Mouse (Mus musculus): ENCODE results near the gene Gabbr2.

Gene Gabbr2

DNA sequence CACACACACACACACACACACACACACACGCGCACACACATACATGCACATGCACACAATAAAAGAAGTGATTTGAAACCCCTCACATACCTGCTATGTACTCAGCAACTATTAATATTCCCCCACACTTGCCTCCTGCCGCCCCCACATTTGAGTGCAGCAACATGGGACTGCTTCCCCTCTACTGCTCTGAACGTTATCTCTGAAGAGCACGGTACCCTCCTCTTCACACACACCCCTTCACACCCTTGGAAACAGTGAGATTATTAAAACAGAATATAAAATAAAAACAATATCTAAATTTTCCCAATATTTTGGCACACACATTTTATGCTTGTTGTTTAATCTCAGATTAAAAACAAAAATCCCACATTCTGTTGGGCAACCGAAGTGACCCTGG, 77.1 kb downstream of the Gabbr2 start:
- no peak for DNase-seq

DNA sequence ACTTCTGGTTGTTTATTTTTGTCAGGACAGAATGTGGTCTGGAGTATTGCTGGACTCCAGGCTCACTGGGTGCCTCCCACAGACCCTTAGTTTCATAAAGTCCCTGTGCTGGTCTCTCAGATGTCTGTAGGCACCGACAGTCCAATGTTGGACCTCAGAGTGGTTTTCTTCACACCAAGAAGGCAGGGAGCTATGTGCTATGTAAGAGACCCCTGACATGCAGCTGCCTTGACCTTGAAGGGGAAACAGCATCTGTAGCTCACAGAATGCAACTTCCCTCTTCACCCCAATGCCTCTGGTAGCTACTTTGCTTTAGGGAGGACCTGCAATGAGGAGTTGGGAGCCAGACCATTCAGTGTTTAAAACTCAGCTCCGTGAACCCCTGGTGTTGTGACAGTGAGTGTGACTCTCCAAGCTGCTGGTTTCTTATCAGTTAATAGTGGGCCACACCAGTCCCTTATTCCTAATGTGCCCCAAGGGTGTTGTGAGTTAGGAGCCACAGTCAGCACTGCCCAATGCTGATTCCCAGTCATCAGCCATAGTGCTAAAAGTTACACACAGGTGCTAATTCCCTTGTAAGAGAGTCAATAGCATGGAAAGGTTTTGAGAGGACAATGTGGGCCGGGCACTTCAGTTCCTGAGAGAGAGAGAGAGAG, 85.5 kb downstream of the Gabbr2 start:
- DNase-seq = no peak

DNA sequence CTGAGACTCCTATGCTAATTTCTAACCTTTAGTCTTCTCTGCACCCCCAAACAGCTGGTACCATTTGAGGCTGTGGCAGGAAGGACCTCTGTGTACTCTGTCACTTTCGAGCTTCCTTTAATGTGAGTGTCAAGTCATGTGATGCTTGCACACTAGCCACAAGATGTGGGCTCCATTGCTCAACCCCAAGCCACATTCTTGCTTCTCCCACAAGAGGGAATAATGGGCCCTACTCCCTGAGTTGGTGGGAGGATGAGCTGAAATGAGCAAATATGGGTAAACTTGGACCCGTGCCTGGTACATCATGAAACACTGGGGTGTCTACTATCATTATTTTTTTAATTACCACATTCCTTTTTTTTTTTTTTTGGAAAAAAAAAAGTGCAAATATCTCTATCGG, 86.5 kb downstream of the Gabbr2 start:
- no peak for DNase-seq

DNA sequence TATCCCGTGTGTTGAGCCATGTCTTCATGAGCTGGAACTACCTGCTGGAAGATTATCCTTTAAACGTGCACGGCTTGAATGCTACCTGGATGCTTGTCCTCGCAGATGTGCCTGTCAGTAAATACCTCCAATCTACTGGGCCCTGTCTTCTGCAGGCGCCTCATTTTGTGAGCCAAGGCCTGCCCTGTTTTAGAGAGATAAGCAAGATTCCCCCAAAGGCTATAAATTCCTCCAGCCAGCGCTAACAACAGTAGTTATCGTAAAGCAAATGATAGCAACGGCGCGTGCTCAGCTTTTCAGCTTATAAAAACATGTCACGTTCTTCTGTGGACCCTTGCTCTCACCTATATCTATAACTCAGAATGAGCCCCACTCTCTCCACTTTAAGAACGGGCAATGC, 87.5 kb downstream of the Gabbr2 start:
- DNase-seq = no peak

DNA sequence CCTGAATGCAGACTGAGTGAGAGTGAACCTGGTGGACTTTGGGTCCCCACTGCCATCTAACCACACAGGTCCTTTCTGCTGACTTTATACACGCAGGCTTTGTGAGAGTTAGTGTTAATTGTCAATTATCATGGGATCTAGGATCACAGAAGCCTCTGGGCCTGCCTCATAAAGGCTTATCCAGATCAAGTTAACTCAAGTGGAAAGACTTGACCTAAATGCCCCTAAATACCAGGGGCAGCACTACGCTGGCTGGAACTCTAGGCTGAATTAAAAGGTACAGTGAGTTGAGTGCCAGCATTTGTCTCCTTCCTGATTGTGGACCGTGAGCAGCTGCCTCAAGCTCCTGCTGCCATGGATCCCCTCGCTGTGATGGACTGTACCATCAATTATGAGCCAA, 93.1 kb downstream of the Gabbr2 start:
- DNase-seq = no peak

DNA sequence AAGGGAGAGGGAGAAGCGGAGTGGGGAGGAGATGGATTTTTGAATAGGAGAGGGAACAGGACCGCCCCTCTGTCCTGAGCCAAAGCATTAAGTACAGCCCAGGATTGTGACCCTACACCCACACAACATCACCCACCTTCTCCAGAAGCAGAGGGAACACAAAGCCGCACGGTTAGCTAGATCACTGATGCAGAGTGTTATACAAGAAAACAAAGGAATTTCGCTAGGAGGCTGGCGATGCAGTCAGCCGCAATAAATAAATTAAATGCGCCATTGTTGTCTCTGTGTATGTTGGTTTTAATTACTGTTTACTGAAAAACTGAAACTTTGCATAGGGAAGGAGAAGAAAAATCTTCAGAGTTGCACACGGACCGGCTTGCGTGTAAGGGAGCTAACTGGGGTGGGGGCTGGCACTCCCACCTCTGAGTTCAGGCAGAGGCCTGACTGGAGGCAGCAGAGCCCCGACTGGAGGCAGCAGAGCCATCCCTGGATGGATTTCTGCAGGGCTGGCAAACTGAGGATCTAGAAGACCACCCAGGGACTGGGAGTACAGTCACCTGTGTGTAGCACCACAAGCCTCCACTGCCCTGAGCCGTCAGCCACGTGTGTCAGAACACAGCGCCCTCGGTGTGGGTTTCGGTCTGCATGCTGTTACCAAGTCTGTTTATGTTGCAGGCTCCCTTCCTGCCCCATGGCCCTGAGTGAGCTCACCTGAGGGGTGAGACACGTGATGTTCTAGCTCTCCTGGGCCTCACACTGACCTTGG, 93.9 kb downstream of the Gabbr2 start:
- DNase-seq = no peak

DNA sequence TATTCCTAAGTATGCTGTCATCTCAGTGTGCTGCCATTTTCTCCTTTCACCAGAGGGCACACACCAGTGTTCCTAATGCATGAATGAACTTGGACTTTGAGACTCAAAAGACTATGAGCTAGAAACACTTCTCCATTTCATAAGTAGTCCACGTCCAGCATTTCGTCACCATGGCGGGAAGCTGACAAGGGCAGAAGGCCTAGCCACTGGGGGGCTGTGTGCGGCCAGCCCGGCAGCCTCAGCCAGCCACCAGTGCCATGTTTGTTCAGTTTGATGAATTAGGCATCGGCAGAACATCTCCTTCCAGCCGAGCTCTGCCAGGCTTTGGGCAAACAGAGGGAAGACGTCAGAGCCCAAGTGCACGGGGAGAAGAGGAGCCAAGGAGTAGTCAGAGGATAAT, 97.5 kb downstream of the Gabbr2 start:
- DNase-seq = no peak

DNA sequence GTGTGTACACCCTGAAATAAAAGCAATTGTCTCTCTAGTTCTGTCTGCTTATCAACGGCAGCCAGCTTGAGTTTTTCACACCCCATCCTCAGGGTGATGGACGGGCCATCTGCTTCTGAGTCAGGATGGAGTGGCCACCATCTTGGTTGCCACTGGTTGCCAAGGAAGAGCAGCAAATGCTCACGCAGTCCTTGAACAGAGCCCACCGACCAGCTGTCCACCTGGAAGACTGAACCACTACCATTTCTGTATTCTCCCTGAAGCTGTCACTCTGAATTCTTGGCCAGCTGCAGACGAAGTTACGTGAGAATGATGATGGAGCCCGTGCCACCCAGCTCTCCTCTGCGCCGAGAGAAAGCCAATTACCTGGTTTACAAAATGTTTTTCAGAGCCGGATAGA, 102.5 kb downstream of the Gabbr2 start:
- DNase-seq = no peak

DNA sequence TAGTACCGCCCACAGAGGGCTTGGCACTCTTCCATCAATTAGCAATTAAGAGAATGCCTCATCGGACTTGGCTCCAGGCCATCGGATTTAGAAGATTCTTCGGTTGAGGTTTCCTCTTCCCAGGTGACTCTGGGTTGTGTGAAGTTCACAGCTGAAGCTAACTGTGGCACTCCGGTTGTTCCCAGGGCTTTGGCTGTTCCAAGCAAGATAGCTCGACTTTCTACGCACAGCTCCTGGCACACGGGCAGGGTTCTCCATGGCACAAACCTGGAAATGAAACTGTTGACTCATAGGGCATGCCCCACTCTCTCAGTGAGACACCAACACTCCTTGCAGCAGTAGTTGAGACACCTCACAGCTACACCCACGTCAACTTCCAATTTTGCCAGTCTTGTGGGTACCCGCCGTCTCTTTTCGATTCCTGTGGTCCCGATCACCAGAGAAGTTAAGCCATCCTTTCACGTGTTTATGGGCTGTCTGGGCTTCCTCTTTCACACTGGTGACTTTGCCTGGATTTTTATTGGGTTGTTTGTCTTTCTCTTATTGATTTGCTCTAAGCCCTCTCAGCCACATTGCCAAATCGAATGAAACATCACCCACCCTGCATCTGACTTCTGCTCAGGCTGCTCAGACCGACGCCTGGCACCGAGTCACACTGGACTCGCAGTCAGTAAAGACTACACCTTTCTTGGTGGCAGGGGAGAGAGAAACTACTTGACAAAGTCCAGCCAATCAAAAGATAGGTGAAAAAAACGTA, 105.9 kb downstream of the Gabbr2 start:
- DNase-seq = no peak

DNA sequence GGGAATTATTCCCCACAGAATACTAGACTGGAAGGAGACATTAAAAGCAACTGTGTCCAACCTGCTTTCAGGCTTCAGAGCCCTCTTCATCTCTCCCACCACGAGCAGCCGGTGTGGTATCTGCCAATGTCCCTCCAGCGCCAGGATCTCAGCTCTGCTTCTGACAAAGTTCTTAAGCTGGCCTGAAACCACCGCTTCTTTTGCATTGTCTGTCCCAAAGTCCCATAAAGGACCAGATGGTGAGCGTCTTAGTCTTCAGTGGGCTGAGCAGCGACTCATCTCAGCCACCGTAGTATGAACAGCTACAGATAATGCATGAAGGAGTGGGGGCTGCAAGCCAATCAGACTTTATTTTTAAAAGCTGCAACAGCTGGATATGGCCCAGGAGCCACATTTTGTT, 107.5 kb downstream of the Gabbr2 start:
- DNase-seq = no peak

DNA sequence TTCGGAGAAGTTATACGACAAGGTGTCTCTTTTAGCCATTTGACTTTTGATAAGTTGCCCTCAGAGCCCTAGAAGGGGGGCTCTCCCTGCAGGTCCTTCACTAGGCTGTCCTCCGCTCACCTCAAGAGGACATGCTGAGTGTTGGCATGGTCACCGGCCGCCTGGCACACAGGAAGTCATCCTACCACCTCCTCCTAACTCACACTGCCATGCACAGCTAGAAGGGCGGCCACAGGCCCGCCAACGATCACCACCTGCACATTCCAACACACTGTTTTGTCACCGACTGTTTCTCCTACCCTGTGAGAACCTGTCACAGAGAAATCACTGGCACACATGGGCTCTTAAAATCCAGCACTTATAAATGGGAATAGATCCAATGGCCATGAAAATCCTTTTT, 108.1 kb downstream of the Gabbr2 start:
- no peak for DNase-seq

DNA sequence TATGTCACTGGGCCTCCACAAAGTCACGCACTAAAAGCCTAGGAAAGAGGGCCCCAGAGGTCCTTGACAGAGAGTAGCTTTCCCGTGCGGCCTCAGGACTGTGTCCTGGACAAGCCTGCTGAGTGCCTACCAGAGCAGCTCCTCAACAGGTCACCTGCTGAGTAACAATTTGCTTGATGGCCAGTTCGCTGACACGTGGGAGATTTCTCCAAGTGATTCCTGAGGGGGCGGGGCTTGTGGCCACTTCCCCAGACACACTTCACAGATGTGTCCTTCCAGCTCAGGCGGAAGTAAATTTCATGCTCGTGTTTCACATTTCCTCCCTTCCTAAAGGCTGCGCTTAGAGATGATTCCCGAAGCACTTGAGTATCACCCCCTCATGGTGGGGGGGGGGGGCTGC, 108.6 kb downstream of the Gabbr2 start:
- no peak for DNase-seq

DNA sequence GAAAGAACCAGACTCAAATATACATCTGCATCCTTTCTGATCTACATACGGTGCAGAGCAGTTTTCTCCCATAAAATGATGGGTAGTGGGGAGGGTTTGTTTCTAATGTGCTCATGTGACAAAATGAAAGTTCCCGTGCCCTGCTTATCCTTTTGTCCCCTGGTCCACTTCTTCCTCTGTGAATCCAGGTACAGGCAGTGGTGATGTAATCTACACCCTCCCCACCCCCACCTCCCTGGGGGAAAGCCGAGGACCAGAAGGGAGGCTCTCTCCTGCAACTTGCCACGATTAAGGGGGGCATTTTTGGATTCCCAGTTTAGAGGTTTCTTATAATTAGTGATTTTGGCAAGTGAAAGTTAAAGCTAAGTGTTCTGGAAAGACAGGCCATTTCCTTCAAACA, 110.4 kb downstream of the Gabbr2 start:
- no peak for DNase-seq

DNA sequence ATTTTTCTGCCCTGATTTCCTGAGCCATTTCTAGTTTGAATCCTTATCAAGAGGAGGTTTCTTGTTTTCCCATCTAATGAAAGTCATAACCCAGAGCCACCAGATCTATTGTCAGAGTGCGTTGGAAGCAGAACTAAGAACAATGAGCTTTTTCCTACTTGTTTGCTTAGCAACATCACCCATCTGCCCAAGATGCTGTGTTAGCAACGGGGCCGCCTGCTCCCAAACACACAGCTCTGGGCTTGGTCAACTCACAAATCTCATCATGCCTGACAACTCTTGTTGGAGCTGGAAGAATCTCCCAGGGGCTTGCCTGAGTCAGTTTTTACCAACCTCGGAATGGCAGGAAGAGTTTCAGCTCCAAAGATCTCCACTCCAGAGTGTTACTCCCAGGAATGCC, 111.7 kb downstream of the Gabbr2 start:
- DNase-seq = no peak

DNA sequence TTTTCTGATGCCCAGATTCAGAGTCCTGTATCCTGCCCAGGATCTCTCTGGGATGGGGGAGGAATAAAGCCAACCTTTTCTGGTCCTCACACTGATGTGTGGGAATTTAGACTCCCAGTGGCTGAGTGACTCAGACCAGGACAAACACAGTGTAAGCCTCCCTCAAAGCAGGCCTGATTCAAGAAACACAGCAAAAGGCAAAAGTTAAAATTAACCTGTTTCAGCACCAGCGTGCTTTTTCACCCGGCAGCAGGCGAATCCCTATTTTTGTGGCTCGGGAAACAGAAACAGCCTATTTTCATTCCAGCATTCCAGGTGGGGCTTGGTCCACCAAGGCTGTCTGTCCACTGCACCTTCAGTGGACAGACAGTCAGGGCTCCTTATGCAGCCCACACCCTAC, 118.9 kb downstream of the Gabbr2 start:
- DNase-seq = no peak

DNA sequence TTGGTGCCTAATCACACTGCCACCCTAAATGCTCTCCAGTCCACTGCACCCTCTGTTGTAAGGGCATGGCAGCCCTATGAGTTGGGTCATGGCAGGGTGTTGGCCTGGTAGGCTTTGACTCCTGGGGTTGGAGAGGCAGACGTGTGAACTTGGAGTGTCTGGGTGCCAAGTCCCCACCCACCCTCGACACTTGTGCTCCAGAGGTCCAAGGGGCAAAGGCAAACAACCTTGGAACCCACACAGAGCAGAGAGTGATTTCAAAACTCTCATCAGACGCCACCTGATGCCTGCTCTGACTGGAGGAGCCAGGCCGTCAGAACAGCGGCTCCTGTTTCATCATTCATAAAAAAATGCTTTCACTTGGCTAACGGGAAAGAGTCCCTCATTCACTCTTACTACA, 121.5 kb downstream of the Gabbr2 start:
- no peak for DNase-seq

DNA sequence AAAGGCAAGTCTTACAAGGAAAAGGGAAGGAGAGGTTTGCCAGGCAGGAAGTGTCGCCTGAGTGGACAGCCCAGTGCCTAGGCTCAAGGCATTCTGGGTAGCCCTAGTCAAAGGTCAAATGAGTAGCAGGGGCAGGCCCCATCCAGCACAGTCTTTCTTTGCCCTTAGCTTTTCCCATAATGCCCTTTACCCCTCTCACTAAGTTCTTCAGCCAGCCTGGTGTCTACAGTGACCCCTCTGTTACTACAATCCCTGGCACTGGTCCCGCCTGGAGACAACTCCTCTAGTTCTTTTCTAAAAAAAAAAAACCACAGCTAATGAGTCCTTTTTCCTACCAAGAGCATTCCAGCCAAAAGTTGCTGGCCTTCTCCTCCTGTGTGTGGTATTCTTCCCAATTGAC, 122.3 kb downstream of the Gabbr2 start:
- DNase-seq = no peak

DNA sequence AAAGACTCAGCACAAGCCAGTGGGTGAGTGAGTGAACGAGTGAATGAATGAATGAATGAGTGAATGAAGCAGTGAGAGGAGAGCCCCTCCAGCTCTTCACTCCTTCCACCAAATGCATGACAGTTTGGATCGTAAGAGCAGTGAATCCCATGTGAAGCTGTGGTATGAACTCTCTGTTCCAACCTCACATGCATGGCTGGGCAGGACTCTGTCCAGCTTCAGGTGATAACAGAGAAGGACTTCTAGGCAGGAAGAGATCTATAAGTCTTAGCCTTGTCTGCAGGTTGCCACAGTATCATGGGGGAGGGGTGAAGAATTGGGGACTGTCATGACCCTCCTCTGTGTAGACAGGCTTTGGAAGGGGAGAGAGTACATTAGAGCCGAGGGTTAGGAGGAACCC, 122.8 kb downstream of the Gabbr2 start:
- DNase-seq = no peak

DNA sequence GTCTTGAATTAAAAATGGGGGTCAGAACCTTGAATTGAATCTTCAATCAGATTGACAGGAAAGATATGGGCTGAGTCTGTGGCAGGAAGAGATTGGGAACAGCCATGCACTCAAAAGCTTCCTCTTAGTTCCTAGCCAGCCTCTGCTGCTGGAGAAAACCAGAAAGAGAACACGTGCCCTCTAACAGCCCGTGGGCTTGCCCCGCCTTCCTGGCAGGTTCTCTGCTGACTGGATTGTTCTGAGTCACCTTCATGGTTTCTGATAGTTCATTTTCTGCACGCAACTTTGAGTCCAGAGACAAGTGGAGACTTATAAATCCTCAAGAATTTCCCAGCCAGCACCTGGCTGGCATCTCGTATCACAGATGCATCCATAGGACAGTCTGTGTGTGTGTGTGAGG, 123.5 kb downstream of the Gabbr2 start:
- peak; percentile 20 for DNase-seq

DNA sequence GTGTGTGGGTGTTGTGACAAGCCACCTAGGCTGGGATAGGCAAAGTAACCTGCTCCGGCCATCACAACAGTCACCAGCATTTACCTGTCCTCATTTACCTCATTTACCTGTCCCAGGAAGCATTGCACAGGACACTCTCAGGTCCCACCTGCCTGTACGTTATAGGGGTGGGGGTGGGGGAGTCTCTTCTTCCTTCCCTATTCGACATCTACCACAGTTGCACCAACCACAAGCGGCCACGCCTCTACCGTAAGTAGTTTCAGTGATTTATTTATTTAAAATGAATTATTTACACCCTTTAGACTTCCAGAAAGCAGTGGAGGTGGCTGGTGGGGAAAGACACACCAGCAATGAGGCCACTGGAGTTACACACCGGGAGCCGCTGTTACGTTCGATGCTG, 123.9 kb downstream of the Gabbr2 start:
- no peak for DNase-seq

DNA sequence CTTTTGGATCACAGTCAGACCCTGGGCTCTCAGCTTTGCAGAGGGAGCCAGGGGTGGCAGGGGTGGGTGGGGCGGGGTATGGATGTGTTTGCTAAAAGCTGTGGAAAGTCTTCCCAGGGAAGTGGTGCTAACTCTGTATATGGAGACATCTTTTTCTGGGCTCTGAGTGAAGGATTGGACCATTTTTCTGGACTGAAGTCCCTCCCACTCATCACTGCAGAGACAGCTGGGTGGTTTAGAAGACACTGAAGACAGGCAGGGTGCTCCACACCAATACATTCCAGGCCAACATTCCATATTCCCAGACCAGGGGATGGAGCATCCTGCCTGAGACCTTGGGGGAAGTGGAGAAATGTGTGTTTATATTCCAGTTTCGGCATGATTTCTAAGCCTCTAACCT, 125.6 kb downstream of the Gabbr2 start:
- no peak for DNase-seq

DNA sequence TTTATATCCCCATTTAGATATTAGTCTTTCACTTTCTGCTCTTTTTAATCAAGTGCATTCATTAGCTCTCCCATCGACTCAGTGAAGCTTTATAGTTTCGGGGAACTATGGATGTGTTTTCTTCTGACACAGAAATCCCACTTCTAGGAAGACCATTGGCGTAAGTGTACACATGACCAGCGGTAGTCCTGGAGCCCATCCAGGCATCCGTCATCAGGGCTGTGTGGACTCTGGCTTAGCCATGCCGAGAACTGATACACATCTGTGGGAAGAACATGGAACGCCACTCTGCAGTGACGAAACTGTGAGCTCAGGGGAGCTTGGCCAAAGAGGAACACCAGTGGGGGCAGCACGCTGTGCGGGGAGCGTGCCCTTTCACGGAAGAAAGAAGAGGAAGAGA, 128.0 kb downstream of the Gabbr2 start:
- no peak for DNase-seq

DNA sequence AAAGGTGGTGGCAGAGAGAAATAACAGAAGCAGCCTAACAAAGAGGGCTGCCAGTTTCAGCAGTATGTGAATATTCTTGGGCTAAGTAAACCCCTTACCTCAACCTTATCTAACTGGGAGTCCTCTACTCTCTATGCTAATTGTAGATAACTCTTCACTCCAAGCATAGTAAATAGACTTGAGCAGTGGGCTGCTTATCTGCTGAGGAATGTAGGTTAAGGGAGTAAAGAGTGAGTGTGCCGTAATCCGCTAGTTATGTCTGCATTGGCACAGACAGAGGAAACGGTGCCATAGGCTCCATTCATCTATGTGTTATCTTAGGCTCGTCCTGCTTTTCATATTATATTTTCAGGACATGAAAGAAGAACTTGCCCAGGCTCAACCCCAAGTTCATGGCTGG, 129.0 kb downstream of the Gabbr2 start:
- DNase-seq = no peak

DNA sequence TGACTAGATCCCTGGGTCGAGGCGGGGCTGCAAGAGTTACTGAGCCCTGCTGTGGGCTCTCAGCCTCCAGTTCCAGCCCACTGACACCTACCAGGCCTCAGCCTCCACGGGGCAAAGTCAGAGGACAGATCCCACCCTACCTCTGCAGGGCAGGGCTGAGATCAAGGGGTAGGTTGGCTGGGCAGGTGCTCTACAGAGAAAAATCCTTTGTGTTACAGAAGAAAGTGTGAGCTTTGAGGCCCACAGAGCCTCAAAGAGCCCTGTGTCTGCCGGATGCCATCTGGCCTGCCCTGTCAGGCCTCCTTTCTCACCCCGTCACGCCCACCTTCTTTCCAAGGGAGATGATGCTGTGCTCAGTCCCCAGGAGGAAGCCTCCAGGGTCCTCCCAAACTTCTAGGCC, 131.1 kb downstream of the Gabbr2 start:
- DNase-seq = no peak
